Mouse (Mus musculus) spleen, embryonic (tissue): ENCODE results near the gene Itih5.

ENCODE experiments used
- CTCF ChIA-PET: fragments of 350-600 bp; sonication (Branson Sonifier 250); formaldehyde crosslinking; loops from one replicate; lab custom pipeline; 2022; lab: Charles Lee

Gene Itih5

GRCm38 (mm10) chr2:10260109-10260508, 106.7 kb downstream of the Itih5 start:
- CTCF ChIA-PET, result interaction anchor here (0.7 kb wide), 1 partner anchor 75 kb away, joined by 4 read pairs; no protein-coding TSS in a partner anchor

DNA sequence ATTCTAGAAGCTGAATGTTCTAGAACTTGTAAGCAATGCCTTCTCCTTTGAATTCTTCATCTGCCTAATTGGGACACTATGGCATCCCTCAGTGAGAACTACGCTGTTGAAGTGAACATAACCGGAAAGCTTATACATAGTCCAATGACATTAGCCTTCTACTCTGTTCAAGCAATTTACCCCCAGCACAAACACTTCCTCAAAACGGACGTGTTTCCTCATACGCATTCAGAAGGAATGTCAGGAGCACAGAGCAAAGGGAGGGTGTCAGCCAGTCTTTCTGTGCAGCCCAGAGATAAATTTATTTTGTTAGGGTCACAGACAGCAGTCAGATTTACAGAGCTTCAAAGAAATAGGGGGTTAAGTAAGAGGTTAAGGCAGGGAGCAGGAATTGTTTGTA, 108.0 kb downstream of the Itih5 start:
- CTCF ChIA-PET, result no interaction called here

- CTCF ChIA-PET, result no interaction called here
These were observed 109.4 kb downstream of the Itih5 start for GRCm38 (mm10) chr2:10262722-10263121.

GRCm38 (mm10) chr2:10263909-10264489, 110.6 kb downstream of the Itih5 start:
- CTCF ChIA-PET, result no interaction called here

GRCm38 (mm10) chr2:10265881-10266280, 112.5 kb downstream of the Itih5 start:
- CTCF ChIA-PET, result no interaction called here

GRCm38 (mm10) chr2:10272604-10273115, 119.3 kb downstream of the Itih5 start:
- CTCF ChIA-PET, result no interaction called here

DNA sequence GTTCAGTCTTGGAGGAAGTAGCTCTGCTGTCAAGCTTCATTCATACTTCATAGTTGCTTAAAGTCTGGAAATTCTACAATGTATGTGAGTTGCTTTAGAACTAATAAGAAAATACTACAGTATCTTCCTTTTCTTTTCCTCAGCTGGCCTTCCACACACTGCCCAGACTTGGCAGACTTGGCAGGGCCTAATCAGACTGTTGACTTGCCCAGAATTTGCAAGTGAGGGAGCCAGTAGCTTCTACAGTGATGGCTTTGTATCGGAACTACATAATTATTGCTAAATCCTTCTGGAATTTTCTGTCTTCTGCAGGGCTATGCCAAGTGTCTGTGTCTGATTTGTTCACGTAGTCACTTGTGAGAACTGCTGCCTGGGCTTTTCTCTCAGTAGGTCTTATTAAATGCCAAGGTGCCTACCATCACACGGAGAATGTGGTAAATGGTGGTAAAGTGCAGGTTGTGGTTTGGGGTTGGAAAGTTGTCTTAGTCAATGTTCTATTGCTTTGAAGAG, 120.2 kb downstream of the Itih5 start:
- CTCF ChIA-PET, result no interaction called here

DNA sequence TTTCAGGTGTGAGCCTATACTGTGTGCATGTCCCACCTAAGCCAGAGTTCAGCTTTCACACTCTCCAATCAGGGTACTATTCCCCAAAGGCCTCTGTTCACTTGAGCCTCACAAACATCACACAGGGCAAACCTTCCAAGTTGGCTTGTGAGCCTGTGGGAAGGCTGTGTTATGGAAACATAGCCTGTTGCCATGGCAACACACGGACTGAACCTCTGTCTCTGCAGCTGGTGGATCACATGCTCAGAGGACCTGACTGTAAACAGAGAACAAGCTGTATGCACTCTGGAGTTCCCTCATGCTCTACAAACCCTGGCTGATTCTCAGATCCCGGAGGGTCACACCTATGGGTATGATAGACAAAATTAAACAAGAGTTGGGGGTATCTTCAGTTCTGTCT, 122.8 kb downstream of the Itih5 start:
- CTCF ChIA-PET, result no interaction called here

- CTCF ChIA-PET, result no interaction called here
These were observed 130.3 kb downstream of the Itih5 start for GRCm38 (mm10) chr2:10283686-10284085.

GRCm38 (mm10) chr2:10284636-10285270, 131.4 kb downstream of the Itih5 start:
- CTCF ChIA-PET, result no interaction called here

DNA sequence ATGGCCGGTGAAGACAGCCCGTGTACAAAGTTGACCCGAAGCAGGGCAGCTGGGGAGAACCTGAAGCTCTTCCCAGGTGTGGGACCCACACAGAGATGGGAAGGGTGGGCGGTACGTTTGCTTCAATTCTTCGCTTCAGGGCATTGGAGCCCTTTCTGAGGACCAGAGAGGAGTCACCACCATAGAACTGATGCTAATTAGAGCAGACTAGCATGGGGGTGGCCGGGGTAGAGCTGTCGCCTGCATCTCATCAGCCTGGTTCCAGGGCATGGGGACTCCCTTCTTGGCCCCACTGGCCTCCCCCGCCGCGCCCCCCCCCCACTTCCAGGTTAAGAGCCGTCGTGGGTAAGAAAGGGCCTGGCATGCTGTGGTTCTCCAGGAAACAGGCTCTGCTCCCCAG, 132.6 kb downstream of the Itih5 start:
- CTCF ChIA-PET, result no interaction called here

DNA sequence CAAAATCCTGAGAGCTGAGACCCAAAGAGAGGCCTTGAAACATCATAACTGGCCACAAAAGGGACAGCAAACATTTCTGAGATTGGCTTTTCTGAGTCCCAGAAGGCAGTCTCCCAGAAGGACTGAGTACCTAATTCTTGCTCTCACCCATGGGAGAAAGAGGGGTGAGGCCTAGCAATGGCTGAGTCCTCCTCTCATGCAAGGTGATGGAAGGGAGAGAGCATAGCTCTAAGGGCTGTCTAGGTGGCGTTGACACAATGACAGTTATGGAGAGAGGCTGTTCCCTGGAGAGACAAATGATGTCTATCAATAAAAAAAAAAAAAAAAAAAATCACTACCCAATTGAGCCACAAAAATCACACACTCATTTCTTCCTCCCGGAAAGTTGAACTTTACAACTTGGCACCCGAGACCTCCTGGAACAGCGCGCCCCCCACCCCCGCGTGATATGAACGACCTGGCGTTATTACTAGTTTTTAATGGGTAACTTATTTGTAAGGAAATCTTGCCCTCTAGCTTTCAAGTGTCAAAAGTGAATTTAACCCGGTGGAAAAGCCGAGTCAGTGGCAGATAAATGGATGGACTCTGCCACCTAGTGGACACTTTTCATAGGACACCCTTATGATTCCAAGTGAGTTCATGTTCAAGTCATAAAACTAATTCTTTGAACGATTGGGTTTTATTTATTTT, 134.9 kb downstream of the Itih5 start:
- CTCF ChIA-PET, result interaction anchor here (0.6 to 1.1 kb wide), 6 partner anchors 143 to 190 kb away, joined by 3 to 19 read pairs (median 4); no protein-coding TSS in a partner anchor

DNA sequence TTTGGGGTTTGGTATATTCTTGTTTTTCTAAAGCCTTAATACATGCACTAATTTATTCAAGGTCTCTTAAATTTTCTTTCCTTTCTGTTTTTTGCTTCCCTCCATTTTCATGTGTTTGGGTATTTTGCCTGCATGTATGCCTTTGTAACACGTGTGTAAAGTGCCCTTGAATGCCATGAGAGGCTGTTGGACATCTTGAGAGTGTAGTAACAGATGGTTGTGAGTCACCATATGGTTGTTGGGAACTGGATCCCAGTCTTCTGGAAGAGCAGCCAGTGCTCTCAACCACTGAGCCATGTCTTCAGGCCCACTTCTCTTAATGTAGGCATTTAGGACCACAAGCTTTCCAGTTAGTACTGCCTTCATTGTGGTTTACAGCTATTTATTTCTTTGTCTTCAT, 135.5 kb downstream of the Itih5 start:
- CTCF ChIA-PET, result interaction anchor here (0.6 to 1.0 kb wide), 3 partner anchors 143 to 146 kb away, joined by 3 to 5 read pairs (median 4); no protein-coding TSS in a partner anchor

GRCm38 (mm10) chr2:10290115-10290514, 136.7 kb downstream of the Itih5 start:
- CTCF ChIA-PET, result interaction anchor here (1.0 kb wide), 1 partner anchor 189 kb away, joined by 3 read pairs; no protein-coding TSS in a partner anchor

GRCm38 (mm10) chr2:10293556-10294206, 140.3 kb downstream of the Itih5 start:
- CTCF ChIA-PET, result interaction anchor here (0.7 kb wide), 1 partner anchor 84 kb away, joined by 10 read pairs; no protein-coding TSS in a partner anchor

DNA sequence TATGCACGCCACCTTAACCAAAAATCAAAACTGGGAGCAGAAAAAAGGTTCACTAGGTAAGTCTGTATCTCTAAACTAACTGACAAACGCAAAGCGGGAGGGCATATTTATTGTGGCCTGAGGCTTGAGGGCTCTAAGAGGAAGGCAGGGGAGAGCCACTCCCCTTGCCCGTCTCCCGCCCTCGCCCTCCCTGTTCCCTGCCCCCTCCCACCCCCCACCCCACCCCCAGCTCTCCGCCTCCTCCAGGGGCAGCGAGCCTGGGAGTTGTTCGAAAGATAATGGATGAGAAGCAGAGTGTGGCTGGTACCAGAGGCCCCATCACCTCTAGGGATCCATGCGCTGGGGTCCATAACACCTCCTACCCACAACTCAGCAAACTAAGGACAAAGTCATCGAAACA, 142.5 kb downstream of the Itih5 start:
- CTCF ChIA-PET, result interaction anchor here (0.6 to 1.1 kb wide), 3 partner anchors 24 to 216 kb away, joined by 3 to 37 read pairs (median 3); no protein-coding TSS in a partner anchor

DNA sequence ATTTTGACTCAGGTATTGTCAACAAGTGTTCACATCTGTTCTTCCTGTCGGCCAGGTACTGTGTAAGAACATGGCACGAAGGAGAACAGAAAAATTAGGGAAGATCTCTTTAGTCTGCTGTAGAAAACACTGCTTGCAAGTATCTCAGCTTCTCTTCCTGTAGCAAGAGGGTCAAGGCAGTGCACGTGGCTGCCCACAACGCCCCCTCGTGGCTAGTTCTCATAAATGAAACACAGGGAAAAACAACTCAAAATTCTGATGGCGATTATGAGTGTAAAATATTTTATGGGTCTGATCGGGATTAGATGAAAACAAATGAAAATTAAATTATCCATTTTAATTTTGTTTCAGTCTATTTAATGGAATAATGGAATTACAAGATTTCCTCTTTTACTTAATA, 146.9 kb downstream of the Itih5 start:
- CTCF ChIA-PET, result no interaction called here

- CTCF ChIA-PET, result no interaction called here
These were observed 147.4 kb downstream of the Itih5 start for GRCm38 (mm10) chr2:10300771-10301170.

GRCm38 (mm10) chr2:10301391-10301790, 148.0 kb downstream of the Itih5 start:
- CTCF ChIA-PET, result no interaction called here

DNA sequence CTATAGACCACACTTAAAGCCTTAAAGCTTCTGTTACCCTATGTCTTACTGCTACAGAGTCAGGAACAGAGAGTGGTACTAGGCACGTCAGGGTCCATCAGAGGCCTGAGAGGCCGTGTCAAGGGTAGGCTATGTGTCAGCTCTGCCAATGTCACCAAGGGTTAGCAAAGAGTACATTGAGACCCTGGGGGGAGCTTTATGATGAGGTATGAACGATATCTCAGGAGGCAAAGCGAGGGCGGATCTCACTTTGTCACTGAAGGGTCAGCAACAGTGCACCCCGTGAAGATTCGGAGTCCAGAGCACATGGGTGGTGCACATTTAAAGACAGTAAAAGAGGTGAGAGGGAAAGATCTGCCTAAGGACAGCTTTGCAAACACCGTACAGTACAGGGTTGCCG, 148.6 kb downstream of the Itih5 start:
- CTCF ChIA-PET, result no interaction called here

GRCm38 (mm10) chr2:10304911-10305310, 151.5 kb downstream of the Itih5 start:
- CTCF ChIA-PET, result interaction anchor here (0.6 kb wide), 1 partner anchor 72 kb away, joined by 6 read pairs; no protein-coding TSS in a partner anchor
